Mouse (Mus musculus) colon, adult 2 months (tissue): ENCODE measurements around the gene Zbtb7a. TPM values are rescaled to one million over a fixed set of nuclear protein-coding genes. Genes with fewer than 3 reads are reported as not detected.

Experiments
- polyA plus RNA-seq: library from polyadenylated mRNA; depleted of rRNA; stranded (reverse); fragments of >200 nt; gene quantifications from 2 replicates; pipeline ENCODE4 v1.2.3, GENCODE M21; 2012; rRNA removed

Gene Zbtb7a
- polyA plus RNA-seq: 243 and 284 TPM in 2 replicates

DNA sequence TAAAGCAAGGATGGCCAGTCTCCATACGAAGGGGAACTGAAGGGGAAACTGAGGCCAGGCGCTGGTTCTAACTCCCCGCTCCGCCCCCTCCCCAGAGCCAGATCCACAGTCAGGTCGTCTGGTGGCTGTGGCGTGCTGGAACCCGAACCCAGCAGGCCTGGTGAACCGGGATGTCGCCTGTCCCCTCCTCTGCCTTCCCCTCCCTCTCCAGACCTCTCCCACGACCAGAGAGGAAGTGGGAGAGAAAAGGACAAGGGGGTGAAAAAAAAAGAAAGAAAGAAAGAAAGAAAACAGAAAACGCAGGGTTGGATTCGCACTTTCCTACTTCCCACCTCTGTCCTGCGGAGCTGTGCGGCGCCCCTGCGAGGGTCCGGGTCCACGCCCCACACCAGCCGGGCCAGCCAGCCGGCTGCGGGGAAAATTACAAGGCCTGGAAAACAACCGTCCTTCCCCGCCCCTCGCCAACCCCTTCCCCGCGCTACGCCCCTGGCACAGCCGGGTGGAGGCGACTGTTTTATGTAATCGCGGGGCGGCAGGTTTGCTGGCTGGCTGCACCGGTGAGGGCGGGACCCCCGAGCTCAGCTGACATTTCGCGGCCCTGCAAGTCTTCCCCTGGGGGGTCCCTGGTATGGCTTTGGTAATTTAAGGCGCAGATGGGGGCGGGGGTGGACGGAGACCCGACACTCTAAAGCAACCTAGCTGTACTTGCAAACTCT is at the start of gene Zbtb7a:
Zbtb7a (plus strand) TSS at position 255 of the 716 bp plus-strand sequence.

DNA sequence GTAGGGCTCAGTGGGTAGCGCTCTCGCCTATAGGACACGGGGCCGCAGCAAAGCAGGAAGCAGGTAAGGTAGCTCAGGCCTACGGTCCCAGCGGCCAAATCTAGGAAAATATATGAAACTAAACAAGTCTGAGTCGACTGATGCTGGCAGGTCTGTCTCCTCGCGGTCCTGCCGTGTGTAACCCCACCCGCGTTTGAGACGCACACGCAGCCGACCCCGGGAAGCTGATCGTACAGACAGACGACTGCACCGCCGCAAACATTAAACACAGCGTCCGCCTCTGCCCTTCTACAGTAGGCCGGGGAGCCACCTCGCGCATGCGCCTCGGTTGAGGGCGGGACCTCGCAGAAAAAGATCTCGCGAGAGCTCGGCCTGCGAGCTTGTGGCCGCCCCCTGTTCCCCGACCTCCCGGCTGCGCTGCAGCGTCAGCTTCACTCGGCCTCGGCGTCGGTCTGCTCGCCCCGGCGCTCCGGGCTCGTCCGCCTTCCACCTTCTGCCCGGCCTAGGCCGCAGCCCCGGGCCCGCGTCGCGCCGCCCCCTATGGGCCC is 29.4 kb upstream of the Zbtb7a start, which contains the start of gene Map2k2:
Map2k2 (plus strand) TSS at position 351 of the 548 bp plus-strand sequence.

GRCm38 (mm10) chr10:81167200-81168086 is 32.4 kb downstream of the Zbtb7a start, which contains the start of gene Pias4:
Gene Pias4 (minus strand): TSS chr10:81167923.

DNA sequence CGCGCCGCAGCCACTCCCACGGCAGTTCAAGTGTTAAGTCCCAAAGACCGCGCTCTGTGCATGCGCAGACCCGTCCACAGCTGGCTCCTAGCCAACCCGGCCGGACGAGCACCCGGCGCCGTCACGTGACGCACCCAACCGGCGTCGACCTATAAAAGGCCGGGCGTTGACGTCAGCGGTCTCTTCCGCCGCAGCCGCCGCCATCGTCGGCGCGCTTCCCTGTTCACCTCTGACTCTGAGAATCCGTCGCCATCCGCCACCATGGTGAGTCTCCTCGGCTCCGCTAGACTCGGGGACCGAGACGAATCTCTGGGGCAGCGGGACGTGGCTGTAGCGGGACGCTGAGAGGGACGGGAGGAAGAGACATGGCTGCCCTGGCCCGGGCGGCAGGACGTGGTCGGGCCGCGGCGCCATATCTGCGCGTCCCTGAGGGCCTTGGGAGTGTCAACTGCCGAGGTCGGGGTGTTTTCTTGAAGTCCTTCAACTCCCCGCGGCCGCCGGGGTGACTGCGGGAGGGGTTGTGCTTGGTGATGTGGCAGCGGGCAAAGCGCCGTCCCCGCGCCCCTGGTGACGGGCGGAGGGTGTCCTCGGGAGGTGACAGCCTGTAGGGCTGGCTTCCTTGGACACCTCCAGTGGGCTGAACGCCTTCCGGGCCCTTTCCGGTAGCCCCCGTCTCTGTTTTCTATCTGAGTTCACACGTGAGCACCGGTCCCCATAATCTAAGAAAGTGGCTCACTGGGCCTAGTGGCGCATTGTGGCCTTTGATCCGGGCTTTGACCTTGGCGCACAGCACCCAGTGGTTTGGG is 41.6 kb downstream of the Zbtb7a start, which contains the start of gene Eef2:
Eef2 (plus strand) TSS at position 166 of the 806 bp plus-strand sequence.

GRCm38 (mm10) chr10:81182336-81183333 is 47.6 kb downstream of the Zbtb7a start, which contains the start of gene Dapk3:
Gene Dapk3 (plus strand): TSS chr10:81183005.

DNA sequence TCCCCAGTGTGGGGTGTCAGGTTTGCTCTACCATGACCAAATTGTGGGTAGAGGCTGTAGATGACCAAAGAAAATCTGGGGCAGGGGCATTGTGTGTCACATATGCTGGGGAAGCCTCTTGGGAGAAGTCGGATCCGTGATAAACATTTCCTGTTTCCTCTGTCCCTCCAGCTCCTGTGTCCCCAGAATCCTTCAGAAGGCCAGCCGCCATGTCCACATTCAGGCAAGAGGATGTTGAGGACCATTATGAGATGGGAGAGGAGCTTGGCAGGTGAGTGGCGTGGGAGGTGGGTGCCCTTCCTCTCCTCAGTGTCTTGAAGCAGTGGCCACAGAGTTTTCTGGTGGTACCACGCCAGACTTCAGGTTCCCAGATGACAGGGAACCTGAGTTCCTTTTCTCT is 48.8 kb downstream of the Zbtb7a start, which contains the start of gene 4930442H23Rik:
4930442H23Rik (minus strand) TSS at position 45 of the 400 bp plus-strand sequence.

GRCm38 (mm10) chr10:81201807-81202758 is 67.1 kb downstream of the Zbtb7a start, which contains the start of gene Nmrk2:
Gene Nmrk2 (minus strand): TSS chr10:81202051.

Other genes with a start within 250 kb of the Zbtb7a start
- gene Timm13, start 234.3 kb upstream of the Zbtb7a start, polyA plus RNA-seq: 270 and 310 TPM in 2 replicates
- 42.0 and 44.6 TPM in 2 replicates for gene Lmnb2, start 217.0 kb upstream of the Zbtb7a start, polyA plus RNA-seq
- gene Gadd45b, start 205.1 kb upstream of the Zbtb7a start, polyA plus RNA-seq: 28.3 and 29.6 TPM in 2 replicates
- 1.2 and 1.7 TPM in 2 replicates for gene Gng7, start 120.3 kb upstream of the Zbtb7a start, polyA plus RNA-seq
- 0.54 and 0.86 TPM in 2 replicates for gene Diras1, start 109.6 kb upstream of the Zbtb7a start, polyA plus RNA-seq
- gene Slc39a3, start 97.8 kb upstream of the Zbtb7a start, polyA plus RNA-seq: 43.7 and 44.3 TPM in 2 replicates
- gene Sgta, start 75.0 kb upstream of the Zbtb7a start, polyA plus RNA-seq: 211 and 238 TPM in 2 replicates
- gene Thop1, start 65.2 kb upstream of the Zbtb7a start, polyA plus RNA-seq: 58.4 and 62.8 TPM in 2 replicates
- gene Creb3l3, start 36.3 kb upstream of the Zbtb7a start, polyA plus RNA-seq: 4.2 and 6.2 TPM in 2 replicates
- 322 and 325 TPM in 2 replicates for gene Map2k2, start 29.3 kb upstream of the Zbtb7a start, polyA plus RNA-seq
- 55.8 and 61.5 TPM in 2 replicates for gene Pias4, start 32.7 kb downstream of the Zbtb7a start, polyA plus RNA-seq
- gene Eef2, start 41.4 kb downstream of the Zbtb7a start, polyA plus RNA-seq: 2,007 and 2,039 TPM in 2 replicates
- gene Dapk3, start 47.8 kb downstream of the Zbtb7a start, polyA plus RNA-seq: 125 and 128 TPM in 2 replicates
- not detected in 2 replicates for gene 4930442H23Rik, start 48.6 kb downstream of the Zbtb7a start, polyA plus RNA-seq
- not detected in 2 replicates for gene Nmrk2, start 66.8 kb downstream of the Zbtb7a start, polyA plus RNA-seq
- 1.1 and 1.4 TPM in 2 replicates for gene Atcay, start 95.6 kb downstream of the Zbtb7a start, polyA plus RNA-seq
- gene Zfr2, start 97.9 kb downstream of the Zbtb7a start, polyA plus RNA-seq: 14.2 and 20.7 TPM in 2 replicates
- gene Matk, start 117.7 kb downstream of the Zbtb7a start, polyA plus RNA-seq: 9.0 and 10.3 TPM in 2 replicates
- 157 and 224 TPM in 2 replicates for gene Mrpl54, start 131.7 kb downstream of the Zbtb7a start, polyA plus RNA-seq
- 123 and 126 TPM in 2 replicates for gene Apba3, start 131.7 kb downstream of the Zbtb7a start, polyA plus RNA-seq
- gene Tjp3, start 156.4 kb downstream of the Zbtb7a start, polyA plus RNA-seq: 261 and 310 TPM in 2 replicates
- 65.4 and 73.0 TPM in 2 replicates for gene Pip5k1c, start 157.7 kb downstream of the Zbtb7a start, polyA plus RNA-seq
- 33.3 and 36.3 TPM in 2 replicates for gene Cactin, start 185.9 kb downstream of the Zbtb7a start, polyA plus RNA-seq
- gene Tbxa2r, start 193.5 kb downstream of the Zbtb7a start, polyA plus RNA-seq: 23.0 and 24.8 TPM in 2 replicates
- 3.0 and 3.5 TPM in 2 replicates for gene Gipc3, start 208.0 kb downstream of the Zbtb7a start, polyA plus RNA-seq
- gene Hmg20b, start 215.3 kb downstream of the Zbtb7a start, polyA plus RNA-seq: 209 and 214 TPM in 2 replicates
- gene Mfsd12, start 222.3 kb downstream of the Zbtb7a start, polyA plus RNA-seq: 33.7 and 37.4 TPM in 2 replicates
- 43.7 and 48.7 TPM in 2 replicates for gene 4930404N11Rik, start 230.6 kb downstream of the Zbtb7a start, polyA plus RNA-seq
- gene Fzr1, start 243.3 kb downstream of the Zbtb7a start, polyA plus RNA-seq: 130 and 133 TPM in 2 replicates
- 98.1 and 108 TPM in 2 replicates for gene Dohh, start 249.2 kb downstream of the Zbtb7a start, polyA plus RNA-seq
- gene Gm48551, start 249.2 kb downstream of the Zbtb7a start, polyA plus RNA-seq: 2.9 TPM in 2 replicates